Mouse (Mus musculus) spleen, adult 2 months (tissue): ENCODE measurements around the gene Gm20388. TPM values are rescaled to one million over a fixed set of nuclear protein-coding genes. Genes with fewer than 3 reads are reported as not detected.

ENCODE experiments used
- DNase-seq, 2 experiments: peaks; one replicate each; pipeline versions ENCODE4 v3.0.0 to v3.0.0-alpha.2; 2012 to 2021; ENCODE audit warnings: low spot score in 2 of 2, low read depth in 1 of 2
- H3K27ac ChIP-seq: fragments of 200-500 bp; 2 replicates; pipeline ENCODE4 v1.5.1; 2012; ENCODE audit warnings: low read length, inconsistent platforms; ENCODE audit not compliant: insufficient read depth
- H3K27me3 ChIP-seq: fragments of 200-500 bp; 2 replicates; pipeline ENCODE4 v1.6.1; 2012; ENCODE audit warnings: mild to moderate bottlenecking, moderate library complexity, low read length, inconsistent platforms; ENCODE audit not compliant: control insufficient read depth, insufficient read depth
- H3K36me3 ChIP-seq: fragments of 200-500 bp; 2 replicates; pipeline ENCODE4 v1.6.1; 2012; ENCODE audit warnings: mild to moderate bottlenecking, low read length, inconsistent platforms; ENCODE audit not compliant: control insufficient read depth, insufficient read depth
- H3K4me1 ChIP-seq: fragments of 200-500 bp; 2 replicates; pipeline ENCODE4 v1.6.1; 2011; ENCODE audit warnings: inconsistent platforms; ENCODE audit not compliant: control insufficient read depth, insufficient read depth, insufficient read length
- H3K4me3 ChIP-seq: fragments of 200-500 bp; 2 replicates; pipeline ENCODE4 v1.5.1; 2011; ENCODE audit warnings: mild to moderate bottlenecking, inconsistent platforms; ENCODE audit not compliant: insufficient read depth, insufficient read length; ENCODE audit errors: extremely low read depth
- CTCF ChIP-seq: fragments of 200-500 bp; IDR thresholded peaks from 2 replicates; pipeline ENCODE4 v1.5.1; 2011; ENCODE audit warnings: mild to moderate bottlenecking, inconsistent platforms; ENCODE audit not compliant: insufficient read depth, insufficient read length, insufficient replicate concordance; ENCODE audit errors: extremely low read depth
- POLR2A ChIP-seq: fragments of 200-500 bp; IDR thresholded peaks from 2 replicates; pipeline ENCODE4 v1.6.1; 2011; ENCODE audit warnings: low read depth, low read length, inconsistent platforms
- WGBS: fragments of 180-500 bp; shearing (Covaris S2); methylation state at CpG from one replicate; pipeline ENCODE4 v1.1.7; 2018; 5-methylcytosine and 5-hydroxymethylcytosine counted together
- polyA plus RNA-seq: library from polyadenylated mRNA; depleted of rRNA; stranded (reverse); fragments of >200 nt; gene quantifications from 2 replicates; pipeline ENCODE4 v1.2.3, GENCODE M21; 2012

Gene Gm20388
- polyA plus RNA-seq, 1 experiment: 26.1 TPM

DNA sequence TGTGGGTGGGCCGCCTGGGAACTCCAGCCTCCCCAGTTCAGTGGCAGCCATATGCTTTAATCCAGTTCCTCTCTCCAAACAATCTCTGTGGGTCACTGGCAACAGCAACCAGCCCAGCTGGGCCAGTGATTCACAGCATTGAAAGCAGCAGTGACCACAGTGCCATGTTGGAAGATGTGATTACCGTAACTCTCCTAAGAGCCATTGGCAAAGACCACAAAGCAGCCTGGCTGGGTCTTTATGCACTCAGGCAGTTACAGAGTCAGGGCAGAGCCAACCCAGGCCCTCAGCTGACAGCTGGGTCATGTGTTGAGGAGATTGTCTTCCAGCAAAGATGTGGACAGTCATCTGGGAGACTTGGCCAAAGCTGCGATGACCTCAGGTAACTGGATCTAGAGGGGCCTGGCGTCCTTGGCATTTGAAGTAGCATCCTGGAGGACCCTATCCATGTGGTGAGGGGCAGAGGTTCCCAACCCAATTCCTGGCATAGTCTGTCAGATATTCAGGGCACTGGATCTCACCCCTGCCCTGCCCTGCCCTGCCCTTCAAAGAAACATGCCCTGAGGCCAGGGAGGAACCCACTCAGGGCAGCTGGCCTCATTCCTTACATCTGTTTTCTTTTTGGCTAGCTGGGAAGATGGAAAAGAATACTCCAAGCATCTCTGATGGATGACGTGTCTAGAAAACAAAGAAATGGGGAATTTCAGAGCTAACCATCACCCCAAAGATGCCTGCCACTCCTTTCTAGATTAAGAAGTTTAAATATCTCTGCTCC, 1052.2 kb downstream of the Gm20388 start:
- 91% methylated on average over 5 of the region's 5 CpGs for WGBS
- Histone ChIP-seq H3K4me1 (no peaks in the 10 kb centered on the region), H3K4me3 (no peak overlapping the region), H3K27ac (no peak overlapping the region), H3K27me3 (no peaks in the 10 kb centered on the region), H3K36me3 (no peaks in the 10 kb centered on the region)
- TF ChIP-seq CTCF: no peak
- no peak for TF ChIP-seq POLR2A
- no peak for DNase-seq

DNA sequence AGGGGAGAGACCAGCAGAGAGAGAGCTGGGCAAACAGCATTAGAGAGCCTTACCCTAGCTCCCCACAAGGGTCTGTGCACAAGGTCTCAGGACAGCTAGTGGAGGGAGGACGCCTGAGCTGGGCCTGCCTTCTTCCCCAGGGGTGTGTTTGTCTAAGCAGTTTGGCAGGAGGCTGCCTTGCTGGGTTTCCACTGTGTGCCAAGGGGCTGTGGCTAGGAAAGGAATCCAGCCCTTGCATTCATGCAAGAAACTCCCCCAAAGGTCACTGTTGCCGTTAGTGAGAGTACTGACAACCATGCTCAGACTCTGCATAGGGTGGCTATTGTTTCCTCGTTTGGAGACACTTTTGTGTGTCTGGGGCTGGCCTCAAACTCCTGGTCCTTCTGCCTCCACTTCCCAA, 1055.9 kb downstream of the Gm20388 start:
- H3K4me3 ChIP-seq: no peak overlapping the region
- no peaks in the 10 kb centered on the region for H3K36me3 ChIP-seq
- WGBS: 73% methylated on average over 3 of the region's 3 CpGs
- H3K27ac ChIP-seq: no peak overlapping the region
- no peak for DNase-seq
- H3K27me3 ChIP-seq: no peaks in the 10 kb centered on the region
- TF ChIP-seq POLR2A: no peak
- TF ChIP-seq CTCF: no peak
- no peaks in the 10 kb centered on the region for H3K4me1 ChIP-seq

DNA sequence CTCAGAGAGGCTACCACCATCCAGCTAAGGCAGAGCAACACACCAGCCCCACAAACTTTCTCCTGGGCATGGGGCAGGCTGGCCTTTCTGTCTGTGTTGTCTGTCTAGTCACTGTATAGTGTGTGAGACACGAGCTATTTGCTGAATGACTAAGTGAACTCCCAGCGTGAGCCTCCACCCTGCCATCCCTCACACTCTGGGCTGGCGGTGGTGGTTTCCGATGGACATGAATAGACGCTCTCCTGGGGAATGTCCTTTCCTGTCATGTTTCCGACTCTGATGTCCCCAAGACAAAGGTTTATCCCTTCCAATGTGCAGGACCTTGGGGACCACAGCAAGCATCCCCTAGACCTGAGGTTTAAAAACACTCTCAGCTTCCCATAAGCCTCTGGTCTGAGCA, 1057.7 kb downstream of the Gm20388 start:
- Histone ChIP-seq H3K27ac (no peak overlapping the region), H3K4me3 (no peak overlapping the region), H3K27me3 (no peaks in the 10 kb centered on the region; the same call in 1 of the 2 replicates), H3K36me3 (no peaks in the 10 kb centered on the region), H3K4me1 (no peaks in the 10 kb centered on the region)
- no peak for TF ChIP-seq CTCF
- TF ChIP-seq POLR2A: no peak
- WGBS: 54% methylated on average over 6 of the region's 6 CpGs
- DNase-seq: no peak

DNA sequence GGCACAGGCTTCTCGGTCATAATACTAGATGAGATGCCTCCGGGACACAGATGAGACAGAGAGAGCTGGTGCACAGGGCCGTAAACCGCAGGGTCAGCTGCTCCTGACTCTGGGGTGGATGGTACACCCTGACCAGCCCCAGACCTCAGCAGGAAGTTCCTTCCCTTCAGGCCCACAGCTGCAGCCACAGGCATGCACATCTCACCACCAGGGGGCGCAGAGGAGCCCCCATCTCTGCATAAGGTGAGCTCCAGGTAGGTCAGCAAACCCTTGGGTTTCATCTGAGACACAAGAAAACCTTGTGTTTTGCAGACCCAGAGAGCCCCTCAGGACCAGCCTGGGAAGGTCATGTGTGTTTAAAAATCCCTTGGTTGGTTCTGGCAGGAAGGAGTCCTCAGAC, 1059.7 kb downstream of the Gm20388 start:
- Histone ChIP-seq H3K4me1 (no peaks in the 10 kb centered on the region), H3K27me3 (no peaks in the 10 kb centered on the region; the same call in 1 of the 2 replicates), H3K36me3 (no peaks in the 10 kb centered on the region), H3K4me3 (no peak overlapping the region), H3K27ac (no peak overlapping the region)
- WGBS: 5% methylated on average over 5 of the region's 5 CpGs
- peak in 1 of 2 experiments; percentile 7 for DNase-seq
- no peak for TF ChIP-seq POLR2A
- TF ChIP-seq CTCF: peak; percentile 41; the same call in 1 of the 2 replicates

DNA sequence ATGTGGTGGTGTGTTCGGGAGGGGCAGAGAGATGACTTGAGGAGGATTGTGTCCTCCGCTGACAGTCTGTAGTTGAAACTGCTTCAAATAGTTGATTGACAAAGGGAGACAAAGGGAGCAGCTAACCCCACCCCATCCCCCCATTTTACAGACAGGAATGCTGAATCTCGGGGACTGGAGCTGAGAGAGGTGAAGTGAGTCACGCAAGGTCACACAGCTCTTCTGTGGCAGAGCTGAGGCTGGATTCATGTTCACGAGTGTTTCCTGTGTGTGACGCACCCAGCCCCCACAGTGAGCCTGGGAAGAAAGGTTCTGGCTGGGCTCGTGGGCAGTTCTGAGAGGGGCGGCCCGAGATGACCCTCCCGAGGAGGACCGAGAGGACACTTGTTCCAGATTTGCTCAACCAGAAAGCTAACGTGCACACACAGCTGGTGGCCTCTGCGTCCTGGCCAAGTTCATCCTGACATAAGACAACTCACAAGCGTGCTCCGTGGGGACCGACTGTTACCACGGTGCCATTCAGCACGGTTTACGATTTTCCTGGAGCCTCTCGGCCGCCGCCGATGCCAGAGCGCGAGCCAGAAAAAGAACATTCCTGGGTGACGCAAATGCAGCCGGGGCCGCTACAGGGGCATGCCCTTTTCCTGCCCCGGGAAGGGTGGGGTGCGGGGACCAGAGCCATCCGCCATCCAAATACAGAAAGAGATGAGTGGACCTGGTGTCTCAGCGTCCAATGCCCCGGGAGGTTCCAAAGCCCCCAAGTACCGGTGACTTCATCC, 1061.2 kb downstream of the Gm20388 start:
- TF ChIP-seq POLR2A (no peak), CTCF (no peak)
- Histone ChIP-seq H3K27me3 (no peaks in the 10 kb centered on the region; the same call in 1 of the 2 replicates), H3K27ac (0 out of 2 replicates have a peak overlapping the region, but pooled peaks have one; percentile 4), H3K4me1 (no peaks in the 10 kb centered on the region), H3K4me3 (no peak overlapping the region), H3K36me3 (no peaks in the 10 kb centered on the region)
- 13% methylated on average over 34 of the region's 34 CpGs for WGBS
- DNase-seq: no peak

DNA sequence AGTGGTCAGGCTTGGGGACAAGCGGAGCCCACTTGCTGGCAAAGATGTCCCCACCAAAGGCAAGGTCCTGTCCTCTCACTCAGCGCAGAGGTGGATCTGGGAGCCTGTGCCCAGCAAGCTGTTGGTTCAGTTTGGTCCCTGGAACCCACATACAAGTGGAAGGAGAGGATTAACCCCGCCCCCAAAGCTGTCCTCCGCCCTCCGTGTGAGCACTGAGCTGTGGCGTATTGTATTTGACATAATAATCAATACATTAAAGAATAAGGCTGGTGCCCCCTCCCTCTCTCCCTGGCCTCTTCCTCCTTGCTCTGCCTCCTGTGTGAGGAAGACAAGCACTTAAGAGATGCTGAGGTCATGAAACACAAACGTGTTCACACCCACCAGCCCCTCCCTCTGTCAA, 1062.4 kb downstream of the Gm20388 start:
- DNase-seq: no peak
- Histone ChIP-seq H3K4me3 (no peak overlapping the region), H3K4me1 (no peaks in the 10 kb centered on the region), H3K36me3 (no peaks in the 10 kb centered on the region), H3K27ac (no peak overlapping the region), H3K27me3 (no peaks in the 10 kb centered on the region; the same call in 1 of the 2 replicates)
- TF ChIP-seq CTCF (no peak), POLR2A (no peak)
- 35% methylated on average over 7 of the region's 7 CpGs for WGBS

DNA sequence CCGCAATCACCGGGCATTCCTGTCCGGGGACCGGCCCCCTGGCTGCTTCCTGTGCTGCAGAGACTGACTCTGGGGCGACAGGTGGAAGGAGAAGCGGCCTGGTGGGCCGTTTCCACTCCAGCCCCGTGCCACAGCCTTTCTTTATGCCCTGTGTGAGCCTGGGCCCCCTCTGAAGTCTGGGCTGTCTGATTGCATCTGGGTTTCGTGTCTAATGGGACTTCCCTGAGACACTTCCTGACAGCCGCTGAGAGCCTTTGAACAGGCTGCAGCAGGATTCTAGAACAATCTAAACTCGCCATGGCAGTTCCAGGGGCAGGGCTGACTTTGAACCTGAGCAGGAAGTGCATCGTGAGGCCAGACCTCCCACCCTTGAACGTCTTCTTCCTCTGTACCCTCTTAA, 1066.5 kb downstream of the Gm20388 start:
- no peak overlapping the region for H3K4me3 ChIP-seq
- H3K27ac ChIP-seq: no peak overlapping the region
- H3K4me1 ChIP-seq: no peaks in the 10 kb centered on the region
- no peak for TF ChIP-seq CTCF
- TF ChIP-seq POLR2A: no peak
- 8% methylated on average over 13 of the region's 13 CpGs for WGBS
- no peak for DNase-seq
- H3K36me3 ChIP-seq: no peaks in the 10 kb centered on the region
- H3K27me3 ChIP-seq: no peaks in the 10 kb centered on the region; the same call in 1 of the 2 replicates
